Mouse (Mus musculus) megakaryocyte, adult 5-6 weeks (primary cell): ENCODE data around the gene Rnf4. TPM values are rescaled to one million over a fixed set of nuclear protein-coding genes. Genes with fewer than 3 reads are reported as not detected.

Experiments used
- ATAC-seq: 2 replicates; pipeline ENCODE4 v1.8.0; 2016; ENCODE audit warnings: mild to moderate bottlenecking, inconsistent platforms; ENCODE audit not compliant: poor library complexity, severe bottlenecking
- total RNA-seq, 2 experiments: library from RNA; stranded (forward) in 1 of 2; stranded (reverse) in 1 of 2; fragments of 153-499, 151-499 nt in 1 of 2; fragments of 221-1000, 200-1000 nt in 1 of 2; gene quantifications; 2 replicates each; pipeline versions ENCODE4 v1.2.3 to v1.2.4; 2015 to 2017

Rnf4 gene
- total RNA-seq (2015) (75.7 and 86.1 TPM in 2 replicates), total RNA-seq (2017) (79.6 and 82.8 TPM in 2 replicates)

DNA sequence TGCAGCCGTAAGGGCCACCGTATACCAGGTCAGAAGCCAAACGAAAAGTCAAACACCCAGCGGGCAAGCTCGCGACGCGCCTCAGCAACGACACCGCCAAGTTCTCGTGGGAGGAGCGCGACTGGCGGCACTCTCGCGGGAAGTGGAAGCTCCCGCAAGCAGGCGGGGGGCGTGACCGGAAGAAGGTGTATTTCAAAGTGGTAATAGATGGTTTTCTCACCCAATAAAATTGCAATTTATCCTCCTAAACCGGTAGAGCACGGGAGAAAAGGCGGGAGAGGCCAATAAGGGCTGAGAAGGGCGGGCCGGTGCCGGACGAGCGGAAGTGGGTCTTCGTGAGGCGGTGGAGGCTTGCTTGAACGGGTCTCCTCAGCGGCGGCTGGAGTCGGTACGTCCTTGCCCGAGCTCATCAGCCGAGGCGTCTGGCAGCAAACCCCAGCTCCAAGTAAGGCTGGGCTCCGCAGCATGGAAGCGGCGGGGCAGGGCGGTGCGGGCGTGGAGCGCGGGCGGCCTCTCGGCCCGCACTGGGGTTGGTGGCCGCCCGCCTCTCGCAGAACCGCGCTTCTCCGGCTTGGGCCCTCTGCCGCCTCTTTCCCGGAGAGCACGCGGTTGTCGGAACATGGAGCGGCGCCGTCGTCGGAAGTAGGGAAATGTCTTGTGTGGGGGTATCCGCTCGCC, at the start of gene Rnf4:
TSS of gene Rnf4 (plus strand) at position 193 of the 678 bp plus-strand sequence.
- peak; percentile 93 for ATAC-seq

DNA sequence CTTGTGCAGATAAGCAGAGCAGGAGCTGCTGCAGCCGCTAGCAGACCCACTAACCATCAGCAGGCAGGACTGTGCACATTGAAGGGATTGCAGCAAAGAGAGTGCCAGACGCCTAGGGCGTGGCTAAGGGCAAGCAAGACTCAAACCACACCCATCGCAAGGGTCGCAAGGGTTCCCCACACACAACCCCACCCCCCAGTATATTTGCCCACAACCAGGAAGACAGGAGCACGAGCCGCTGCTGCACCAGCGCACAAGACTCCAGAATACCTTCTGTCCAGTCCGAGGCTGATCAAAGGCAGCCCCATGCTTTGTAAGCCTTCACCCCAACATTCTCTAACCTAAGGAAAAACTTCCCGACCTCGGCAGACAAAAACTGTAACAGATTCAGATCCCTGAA, 49.6 kb upstream of the Rnf4 start:
- peak; percentile 56 for ATAC-seq

DNA sequence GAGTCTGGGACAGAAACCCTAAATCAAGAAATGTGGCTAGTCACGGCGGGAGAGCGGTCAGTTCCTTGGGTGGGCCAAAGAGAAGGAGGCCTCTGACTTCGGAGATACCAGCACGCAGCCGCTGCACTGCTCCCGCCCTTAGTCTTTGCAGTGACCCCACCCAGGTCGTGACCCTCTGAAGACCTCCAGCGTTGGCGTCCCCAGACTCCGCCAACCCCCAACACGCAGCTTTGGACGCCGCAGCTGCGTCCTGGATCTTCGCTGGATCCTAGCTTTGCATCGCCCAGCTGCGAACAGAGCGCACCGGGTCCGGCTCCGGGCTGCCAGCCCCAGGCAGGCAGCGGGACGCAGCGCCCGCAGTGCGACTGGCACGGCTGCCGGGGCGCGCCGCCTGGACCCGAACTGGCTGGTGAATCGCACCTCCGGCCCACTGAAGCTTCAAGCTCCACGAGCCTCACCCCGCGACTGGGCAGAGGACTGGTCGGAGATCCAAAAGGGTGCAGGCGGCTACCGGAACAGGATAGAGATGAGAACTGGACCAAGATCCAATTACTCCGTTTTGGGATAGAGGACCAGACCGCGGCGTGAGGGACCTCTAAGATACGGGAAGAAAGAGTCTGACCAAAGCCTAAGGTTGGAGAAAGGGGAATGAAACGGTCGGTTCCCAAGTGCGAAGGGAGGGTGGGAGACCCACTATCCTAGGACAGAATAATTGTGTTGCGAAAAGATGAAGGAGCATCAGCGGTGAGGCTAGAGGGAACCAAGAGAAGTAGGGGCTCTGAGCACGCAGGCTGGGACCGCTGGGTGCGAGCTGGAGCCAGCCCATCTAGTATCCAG, 48.9 kb upstream of the Rnf4 start:
- ATAC-seq: peak; percentile 34

DNA sequence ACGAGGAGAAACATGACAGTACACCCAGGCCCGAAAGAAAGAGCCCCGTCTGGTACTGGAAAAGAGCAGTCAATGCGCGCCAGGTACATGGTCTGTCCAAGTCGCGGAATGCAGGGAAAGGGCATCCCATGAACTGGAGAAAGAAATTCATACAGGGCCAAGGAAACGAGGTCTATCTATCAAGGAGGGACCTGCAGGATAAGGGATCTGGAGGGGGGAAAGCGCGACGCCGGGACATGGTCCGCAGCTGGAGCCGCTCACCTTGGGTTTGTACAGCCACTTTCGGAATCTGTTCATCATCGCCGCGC, 48.3 kb upstream of the Rnf4 start:
- no peak for ATAC-seq

DNA sequence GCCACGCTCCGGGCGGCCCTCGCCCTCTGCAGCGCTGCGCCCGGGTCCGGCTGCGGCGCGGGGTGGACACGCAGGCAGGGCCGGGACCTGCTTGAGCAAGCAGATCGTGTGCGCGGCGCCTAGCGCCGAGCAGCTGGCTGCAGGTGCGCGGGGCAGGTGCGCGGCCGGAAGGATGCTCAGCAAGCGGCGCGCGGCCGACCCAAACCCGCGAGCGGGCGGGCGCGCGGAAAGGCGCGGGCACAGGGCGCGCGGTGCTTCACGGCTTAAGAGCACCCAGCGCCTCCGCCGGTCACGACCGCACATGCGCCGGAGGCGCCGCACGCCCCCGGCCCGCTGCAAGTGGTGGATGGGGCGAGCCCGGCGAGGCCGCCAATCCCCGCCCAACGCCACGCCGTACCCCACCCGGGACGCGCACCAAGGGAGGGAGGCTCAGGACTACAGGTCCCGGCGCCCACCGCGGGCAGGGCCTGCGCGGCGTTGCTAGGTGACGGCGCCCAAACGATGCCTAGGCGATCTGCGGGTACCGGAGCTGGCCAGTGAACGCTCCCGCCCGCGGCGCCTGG, 47.9 kb upstream of the Rnf4 start, which contains the start of the genes Zfyve28 and Cfap99:
TSS of gene Zfyve28 (minus strand) at position 296 of the 563 bp plus-strand sequence.
TSS of gene Cfap99 (plus strand) at position 447 of the 563 bp plus-strand sequence.
- ATAC-seq: peak; percentile 53

DNA sequence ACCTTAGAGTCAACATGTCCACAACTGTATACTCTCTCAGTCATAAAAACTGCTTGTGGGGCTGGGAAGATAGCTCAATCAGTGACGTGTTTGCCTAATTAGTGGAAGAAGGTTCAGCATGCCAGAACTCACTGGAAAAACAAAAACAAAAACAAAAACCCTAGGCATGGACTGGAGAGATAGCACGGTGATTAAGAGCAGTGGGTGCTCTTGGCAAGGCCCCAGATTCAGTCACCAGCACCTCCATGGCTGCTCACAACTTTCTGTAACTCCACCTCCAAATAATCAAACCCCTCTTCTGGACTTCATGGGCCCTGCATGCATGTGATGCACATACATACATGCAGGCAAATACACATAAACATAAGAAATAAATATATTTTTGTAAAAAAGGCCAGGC, 46.8 kb upstream of the Rnf4 start:
- ATAC-seq: no peak

DNA sequence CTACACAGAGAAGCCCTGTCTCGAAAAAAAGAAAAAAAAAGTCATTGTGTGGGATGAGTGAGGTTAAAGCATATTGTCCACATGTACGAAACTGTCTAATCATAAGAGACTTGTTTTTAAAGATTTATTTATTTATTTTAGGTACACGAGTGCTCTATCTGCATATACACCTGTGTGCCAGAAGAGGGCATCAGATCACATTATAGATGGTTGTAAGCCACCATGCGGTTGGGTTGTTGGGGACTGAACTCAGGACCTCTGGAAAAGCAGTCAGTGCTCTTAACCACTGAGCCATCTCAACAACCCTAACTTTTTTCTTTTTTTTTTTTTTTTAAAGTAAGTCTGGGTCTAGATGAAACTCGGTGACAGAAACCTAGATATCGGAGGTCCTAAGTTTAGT, 42.7 kb upstream of the Rnf4 start:
- no peak for ATAC-seq

DNA sequence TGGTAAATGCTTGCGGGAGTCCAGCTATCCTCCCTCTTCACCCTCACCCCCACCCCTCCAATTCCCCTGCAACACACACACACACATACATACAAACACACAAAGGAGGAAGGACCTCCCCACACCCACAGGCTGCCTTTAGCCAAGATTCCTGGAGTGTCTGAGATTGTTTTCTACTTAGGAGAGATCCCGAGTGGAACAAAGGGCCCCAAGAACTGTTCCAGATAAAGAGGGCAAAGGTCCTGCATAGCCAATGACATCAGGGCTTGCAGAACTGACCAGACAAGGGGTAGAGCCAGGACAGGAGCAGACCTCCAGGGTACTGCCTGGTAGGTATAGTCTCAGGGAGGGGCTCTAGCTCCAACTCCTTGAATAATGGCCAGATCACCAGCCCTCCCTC, 41.4 kb upstream of the Rnf4 start:
- ATAC-seq: no peak

DNA sequence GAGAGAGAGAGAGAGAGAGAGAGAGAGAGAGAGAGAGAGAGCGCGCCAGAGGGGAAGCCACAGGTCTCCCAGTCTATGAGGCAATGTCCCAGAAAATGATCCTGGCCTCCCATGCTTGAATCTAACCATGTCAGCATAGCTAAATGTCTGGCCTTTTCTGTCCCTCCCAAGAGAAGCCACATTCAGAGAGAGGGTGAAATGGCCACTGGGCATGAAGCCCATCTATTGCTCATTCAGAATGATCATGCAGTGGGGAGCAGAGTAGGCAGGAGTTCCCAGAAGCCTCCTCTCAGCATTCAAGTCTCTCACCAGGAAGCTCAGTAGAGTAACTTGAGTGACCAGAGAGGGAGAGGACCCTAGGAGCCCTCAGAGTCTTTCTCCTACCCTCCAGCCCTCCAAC, 40.9 kb upstream of the Rnf4 start:
- ATAC-seq: no peak

DNA sequence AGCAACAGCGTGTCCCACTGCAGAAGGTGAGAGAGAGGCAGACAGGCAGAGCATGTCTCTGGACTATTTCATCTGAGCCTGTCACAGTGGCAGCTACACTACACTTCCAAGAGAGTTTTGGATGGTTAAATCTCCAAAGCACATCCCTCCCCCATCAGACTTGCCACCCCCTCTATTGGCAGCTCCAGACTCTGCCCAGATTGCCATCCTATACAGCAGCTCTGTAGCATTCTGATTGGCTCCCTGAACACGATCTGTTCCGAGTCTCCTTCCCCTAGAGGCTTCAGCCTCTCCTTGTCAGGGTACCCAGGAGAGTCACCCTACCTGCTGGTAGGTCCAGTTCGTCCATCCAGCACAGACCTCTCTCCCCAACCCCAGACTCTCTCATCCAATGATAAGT, 38.0 kb upstream of the Rnf4 start:
- ATAC-seq: no peak

DNA sequence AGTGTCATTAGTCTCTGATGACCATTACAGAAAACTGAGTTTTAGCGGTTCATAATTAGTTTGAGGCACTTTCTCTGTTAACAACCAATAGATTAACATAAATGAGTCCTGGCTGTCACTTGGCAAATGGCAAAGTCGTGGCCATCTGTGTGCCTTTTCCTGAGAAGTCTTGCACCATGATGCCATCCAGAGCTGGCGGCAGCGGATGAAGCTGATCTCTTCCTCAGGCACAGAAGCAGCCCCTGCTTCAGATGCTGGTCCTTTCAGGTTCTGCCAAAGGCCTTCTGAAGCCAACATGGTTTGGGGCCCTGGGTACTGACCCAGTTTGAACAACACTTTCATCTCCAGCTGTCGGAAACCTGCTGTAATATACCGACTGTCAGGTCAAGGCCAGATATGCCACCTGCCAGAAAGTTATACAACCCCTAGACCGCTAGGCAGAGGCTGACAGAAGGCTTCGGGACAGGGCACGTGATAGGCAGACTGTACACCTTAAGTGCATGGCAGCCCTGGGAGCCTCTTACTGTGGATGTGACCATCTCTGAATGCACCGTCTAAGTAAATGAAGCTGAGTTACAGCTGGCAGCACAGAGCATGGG, 37.1 kb upstream of the Rnf4 start:
- ATAC-seq: no peak

DNA sequence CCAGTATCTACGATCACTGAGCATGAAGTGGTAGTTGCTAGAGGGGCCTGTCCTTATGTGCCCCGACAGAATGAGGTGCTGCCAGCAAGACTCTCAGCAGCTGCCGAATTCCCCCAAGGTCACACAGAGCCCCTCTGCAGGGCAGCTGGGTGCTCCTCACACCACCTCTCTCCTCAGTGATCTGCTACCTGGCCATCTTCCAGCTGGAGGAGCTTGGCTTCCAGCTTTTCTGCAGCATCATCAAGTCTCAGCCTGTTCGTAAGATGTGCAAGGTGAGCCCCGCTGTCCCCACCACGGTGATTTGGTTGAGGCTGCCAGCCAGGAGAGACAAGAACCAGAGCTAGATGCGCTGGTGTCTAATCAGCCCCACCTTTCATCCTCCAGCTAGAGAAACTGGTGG, 33.7 kb upstream of the Rnf4 start:
- no peak for ATAC-seq

DNA sequence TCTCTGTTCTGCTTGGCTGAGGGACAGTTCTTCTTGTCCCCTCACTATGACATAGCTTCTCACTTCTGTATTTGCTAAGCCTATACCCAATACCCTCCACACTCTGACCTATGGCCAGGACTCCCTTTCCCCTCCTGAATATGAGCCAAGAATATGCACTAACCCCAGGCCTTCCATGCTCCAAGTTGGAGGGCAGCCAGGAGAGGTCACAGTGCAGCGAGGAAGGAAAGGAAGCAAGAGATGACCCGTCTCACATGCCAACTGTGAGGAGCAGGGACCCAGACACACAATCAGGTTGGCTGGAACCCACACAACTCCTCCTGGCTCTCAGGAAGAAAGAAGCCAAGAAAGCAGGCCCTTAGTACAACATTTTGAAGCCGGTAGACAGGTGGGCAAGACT, 27.1 kb upstream of the Rnf4 start:
- no peak for ATAC-seq

DNA sequence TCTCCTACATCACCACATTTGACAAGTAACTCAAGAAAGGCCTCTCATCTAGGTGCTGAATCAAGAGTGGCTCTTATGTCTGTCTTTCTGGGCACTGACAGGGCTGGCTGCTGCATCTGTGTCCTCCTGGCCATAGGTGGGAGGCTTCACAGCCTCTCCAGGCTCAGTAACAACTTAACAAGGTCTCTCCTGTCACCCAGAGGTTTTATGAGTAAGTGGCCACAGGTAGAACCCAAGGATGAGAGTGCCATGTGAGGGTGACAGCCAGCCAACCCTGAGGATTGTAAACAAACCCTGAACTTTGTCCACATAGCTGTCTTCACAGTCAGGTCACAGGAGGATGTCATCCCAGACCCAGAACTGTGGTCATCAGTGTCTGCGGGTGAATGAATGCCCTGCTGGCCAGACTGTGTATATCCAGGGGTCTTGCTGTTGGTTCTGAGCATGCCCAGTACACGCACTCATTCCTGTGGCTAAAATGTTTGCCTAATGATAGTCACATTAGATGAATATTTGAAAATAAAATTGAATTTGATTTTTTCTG, 16.5 kb upstream of the Rnf4 start:
- no peak for ATAC-seq

DNA sequence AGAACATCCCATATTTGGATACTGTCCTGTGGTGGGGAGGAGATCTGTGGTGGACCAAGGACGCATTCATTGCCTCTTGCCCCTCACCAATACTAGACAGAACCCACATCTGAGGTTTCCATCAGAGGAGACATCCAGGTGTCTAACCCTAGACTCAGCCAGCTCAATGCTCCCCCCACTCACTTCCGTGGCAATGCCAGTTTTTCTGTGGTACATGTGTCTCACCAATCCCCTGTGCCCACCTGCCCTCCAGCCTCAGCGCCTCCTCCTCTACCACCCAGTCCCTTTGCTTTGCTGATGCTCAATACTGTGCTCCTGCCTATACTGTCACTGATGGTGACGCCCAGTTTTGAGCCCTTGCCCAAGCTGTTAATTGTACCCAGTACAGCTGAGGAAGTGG, 14.9 kb upstream of the Rnf4 start:
- ATAC-seq: no peak

DNA sequence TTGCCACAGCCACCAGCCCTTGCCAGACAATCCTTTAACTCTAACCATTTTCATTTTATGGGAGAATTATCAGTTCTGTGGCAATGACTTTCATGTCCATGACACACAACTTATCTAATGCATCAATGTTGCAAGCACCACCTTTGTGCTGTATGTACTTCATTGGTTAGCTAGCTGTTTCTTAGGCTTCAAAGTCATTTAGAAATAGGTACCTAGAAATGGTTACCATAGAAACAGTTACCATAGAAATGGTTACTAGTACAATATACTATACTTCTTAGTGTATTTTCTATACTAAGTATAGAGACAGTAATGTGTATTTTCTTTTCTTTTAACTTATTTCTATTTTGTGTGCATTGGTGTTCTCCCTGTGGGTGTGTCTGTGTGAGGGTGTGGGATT, 10.8 kb upstream of the Rnf4 start:
- ATAC-seq: no peak

DNA sequence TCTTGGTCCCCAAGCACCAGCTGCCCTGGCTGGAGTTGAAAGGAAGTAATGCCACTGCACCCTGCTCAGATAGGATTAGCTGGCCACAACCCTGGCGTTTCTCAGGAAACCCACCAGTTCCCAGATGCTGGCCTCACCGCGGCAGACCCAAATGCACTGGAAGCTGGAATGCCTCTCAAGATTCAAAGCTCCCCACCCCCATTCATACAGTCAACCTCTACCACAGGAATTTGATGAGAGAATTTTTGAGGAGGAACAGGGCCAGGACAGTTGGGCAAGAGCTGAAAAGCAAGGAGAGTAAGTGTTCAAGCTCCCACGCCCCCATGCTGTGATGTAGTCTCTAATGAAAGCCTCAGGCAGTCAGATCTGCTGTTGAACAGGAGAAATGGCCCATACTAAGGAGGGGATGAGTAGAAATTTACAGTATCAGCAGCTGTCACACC, 9.8 kb upstream of the Rnf4 start:
- ATAC-seq: no peak

DNA sequence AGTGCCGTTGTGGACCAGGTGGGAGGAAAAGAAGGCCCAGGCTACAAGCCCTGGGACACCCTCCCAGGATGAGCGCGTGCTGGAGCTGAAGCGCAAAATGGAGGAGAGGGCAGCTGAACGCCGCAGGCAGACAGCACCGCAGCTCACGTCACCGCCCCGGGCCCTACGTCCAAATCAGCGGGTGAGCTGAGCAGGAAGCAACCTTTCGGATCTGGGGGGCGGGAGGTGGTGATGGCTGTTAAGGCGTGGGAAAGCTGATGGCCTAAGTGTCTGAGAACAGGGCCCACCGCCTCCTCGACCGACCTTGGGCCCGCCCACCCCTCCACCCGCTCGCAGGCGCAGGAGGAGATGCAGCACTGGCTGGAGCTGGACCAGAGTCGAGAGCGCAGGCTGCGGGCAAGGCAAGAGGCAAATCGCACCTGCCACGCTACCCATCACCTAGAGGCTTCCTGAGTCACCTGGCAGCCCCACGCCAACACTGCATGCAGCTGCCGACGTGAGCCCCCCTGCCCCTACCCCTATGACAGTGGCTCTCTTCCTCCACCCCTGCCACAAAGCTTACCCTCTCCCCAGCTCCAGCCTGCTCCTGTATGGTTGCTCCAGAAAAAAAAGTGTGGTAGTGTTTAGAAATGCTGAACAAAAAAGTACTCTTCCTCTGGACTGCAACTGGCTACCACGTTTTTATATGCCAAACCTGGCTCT, 9.1 kb upstream of the Rnf4 start:
- no peak for ATAC-seq

DNA sequence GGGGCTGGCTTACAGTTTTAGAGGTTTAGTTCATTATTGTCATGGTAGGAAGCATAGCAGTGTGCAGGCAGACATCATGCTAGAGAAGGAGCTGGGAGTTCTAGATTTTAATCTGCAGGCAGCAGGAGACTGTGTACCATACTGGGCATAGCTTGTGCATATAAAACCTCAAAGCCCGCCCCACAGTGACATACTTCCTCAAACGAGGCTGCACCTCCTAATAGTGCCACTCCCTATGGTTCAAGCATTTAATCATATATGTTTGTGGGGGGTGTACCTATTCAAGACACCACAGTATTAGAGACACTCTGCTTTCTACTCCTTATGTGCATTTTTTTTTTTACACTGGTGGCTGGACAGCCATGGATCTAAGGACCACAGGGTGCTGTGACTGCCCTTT, 6.0 kb upstream of the Rnf4 start:
- ATAC-seq: no peak

DNA sequence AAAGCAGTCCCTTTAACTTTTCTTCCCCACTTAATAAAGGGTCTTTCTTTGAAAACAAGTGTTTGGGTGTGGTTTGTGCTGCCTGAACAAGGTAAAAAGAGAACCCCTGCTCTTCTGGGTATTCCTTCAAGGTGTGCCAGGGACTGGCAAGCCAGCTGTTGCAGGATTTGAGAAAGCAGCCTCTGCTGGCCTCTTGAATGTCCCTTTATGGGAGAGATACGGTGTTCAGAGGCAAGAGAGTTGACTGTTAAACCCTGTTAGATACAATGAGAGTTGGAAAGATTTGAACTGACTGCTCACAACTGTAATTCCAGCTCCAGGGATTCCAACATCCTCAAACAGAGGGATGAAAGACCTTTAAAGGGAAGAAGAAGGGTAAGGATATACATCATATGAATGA, 2.0 kb upstream of the Rnf4 start:
- ATAC-seq: no peak
